Mouse (Mus musculus) midbrain, postnatal 0 days (tissue): ENCODE measurements at regions not wholly inside any gene's neighbourhood (a gene's known extent, or its start where the extent isn't known, plus 50 kb on each side); places are given as distances from the start of the nearest gene placed in this dataset.

Experiments used
- ATAC-seq: fragments of 200-750 bp; cut with Nextera tagmentation; 2 replicates; pipeline ENCODE4 v1.8.0; 2017; ENCODE audit warnings: moderate number of reproducible peaks, mild to moderate bottlenecking, moderate TSS enrichment, moderate library complexity; ENCODE audit not compliant: low FRiP score
- DNase-seq: peaks from one replicate; pipeline ENCODE4 v3.0.0-alpha.2; 2015; ENCODE audit warnings: low spot score
- H3K27ac ChIP-seq: fragments of 300-500 bp; sonication (generic); 2 replicates; pipeline ENCODE4 v1.5.1; 2014; ENCODE audit warnings: low read depth, mild to moderate bottlenecking, low read length, mixed read lengths
- H3K27me3 ChIP-seq: fragments of 300-500 bp; sonication (generic); 2 replicates; pipeline ENCODE4 v1.6.1; 2014; ENCODE audit warnings: low read length, control low read depth, mixed read lengths; ENCODE audit not compliant: insufficient read depth
- H3K36me3 ChIP-seq: fragments of 300-500 bp; sonication (generic); 2 replicates; pipeline ENCODE4 v1.6.1; 2014; ENCODE audit warnings: low read length, control low read depth, mixed read lengths; ENCODE audit not compliant: insufficient read depth
- H3K4me1 ChIP-seq: fragments of 300-500 bp; sonication (generic); 2 replicates; pipeline ENCODE4 v1.6.1; 2014; ENCODE audit warnings: mild to moderate bottlenecking, control low read depth, antibody characterized with exemption, low read length, mixed read lengths; ENCODE audit not compliant: insufficient read depth
- H3K4me2 ChIP-seq: fragments of 300-500 bp; sonication (generic); 2 replicates; pipeline ENCODE4 v1.6.1; 2014; ENCODE audit warnings: low read depth, mild to moderate bottlenecking, low read length, mixed read lengths; ENCODE audit not compliant: poor library complexity, severe bottlenecking
- H3K4me3 ChIP-seq: fragments of 300-500 bp; sonication (generic); 2 replicates; pipeline ENCODE4 v1.5.1; 2014; ENCODE audit warnings: low read depth, mild to moderate bottlenecking, low read length, moderate library complexity
- H3K9ac ChIP-seq: fragments of 300-500 bp; sonication (generic); replicated peaks from 2 replicates; pipeline ENCODE4 v1.6.1; 2014; ENCODE audit warnings: mild to moderate bottlenecking, low read length, moderate library complexity, mixed read lengths; ENCODE audit not compliant: poor library complexity, severe bottlenecking
- H3K9me3 ChIP-seq: fragments of 300-500 bp; sonication (generic); 2 replicates; pipeline ENCODE4 v1.6.1; 2016; ENCODE audit warnings: low read length, control low read depth
- CTCF ChIP-seq: IDR thresholded peaks from 2 replicates; pipeline ENCODE4 v1.5.1; 2016; ENCODE audit warnings: antibody characterized with exemption, mild to moderate bottlenecking
- WGBS: fragments of 180-500 bp; shearing (Covaris S2); extraction: QIAGEN DNeasy Blood & Tissue Kit; methylation state at CpG from one replicate; pipeline ENCODE4 v1.1.7; 2014; 5-methylcytosine and 5-hydroxymethylcytosine counted together

DNA sequence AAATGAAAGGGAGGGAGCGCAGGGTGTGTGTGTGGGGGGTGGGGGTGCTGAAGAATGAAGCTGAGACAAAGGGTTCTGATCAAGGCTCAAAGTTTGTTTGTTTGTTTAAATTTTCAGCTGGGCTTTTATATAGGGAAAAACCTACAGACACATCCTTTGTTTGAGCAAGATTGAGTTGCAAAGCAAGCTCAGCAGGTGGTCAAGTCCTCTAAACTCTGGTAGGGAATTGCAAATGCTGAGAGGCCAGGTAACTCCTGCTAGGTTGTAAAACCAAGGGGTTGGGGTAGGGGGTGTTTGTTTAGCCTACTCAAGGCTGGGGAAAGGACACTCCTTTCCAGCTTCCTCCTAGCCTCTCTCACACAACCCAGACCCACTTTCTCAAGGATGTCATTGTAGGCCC lies 909.6 kb downstream of the Stpg2 start:
- Histone ChIP-seq H3K27ac (no peak overlapping the region), H3K4me1 (no peaks in the 10 kb centered on the region), H3K9ac (no peak overlapping the region), H3K9me3 (no peaks in the 10 kb centered on the region), H3K27me3 (no peaks in the 10 kb centered on the region), H3K36me3 (no peaks in the 10 kb centered on the region), H3K4me2 (no peak overlapping the region), H3K4me3 (no peak overlapping the region)
- no peak for ATAC-seq
- WGBS = 57% methylated on average over 1 of the region's 1 CpGs
- DNase-seq = no peak
- TF ChIP-seq CTCF = no peak

DNA sequence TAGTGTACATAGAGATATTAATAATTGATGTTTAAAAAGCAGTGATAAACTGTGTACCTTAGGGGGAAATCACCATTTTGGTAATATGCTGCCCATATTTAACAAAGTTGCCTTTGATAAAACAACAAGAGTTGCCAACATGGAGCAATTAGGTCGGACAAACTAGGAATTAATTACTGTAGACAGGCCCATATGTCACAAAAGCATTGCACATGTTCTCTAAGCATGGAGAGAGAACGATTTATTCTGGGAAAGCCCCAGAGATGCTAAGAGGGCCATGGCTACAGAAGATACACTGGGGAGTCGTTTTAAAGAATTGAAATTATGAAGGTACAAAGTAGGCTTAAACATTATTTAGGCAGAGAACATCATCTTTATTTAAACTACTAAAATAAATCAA lies 921.8 kb downstream of the Stpg2 start:
- peak; percentile 37 for DNase-seq
- WGBS = 69% methylated on average over 3 of the region's 3 CpGs
- H3K9ac ChIP-seq = no peak overlapping the region
- H3K4me3 ChIP-seq = no peak overlapping the region
- H3K4me1 ChIP-seq = no peaks in the 10 kb centered on the region
- no peaks in the 10 kb centered on the region for H3K9me3 ChIP-seq
- no peak overlapping the region for H3K4me2 ChIP-seq
- H3K36me3 ChIP-seq = no peaks in the 10 kb centered on the region
- H3K27me3 ChIP-seq = no peaks in the 10 kb centered on the region
- no peak for TF ChIP-seq CTCF
- H3K27ac ChIP-seq = no peak overlapping the region
- no peak for ATAC-seq

DNA sequence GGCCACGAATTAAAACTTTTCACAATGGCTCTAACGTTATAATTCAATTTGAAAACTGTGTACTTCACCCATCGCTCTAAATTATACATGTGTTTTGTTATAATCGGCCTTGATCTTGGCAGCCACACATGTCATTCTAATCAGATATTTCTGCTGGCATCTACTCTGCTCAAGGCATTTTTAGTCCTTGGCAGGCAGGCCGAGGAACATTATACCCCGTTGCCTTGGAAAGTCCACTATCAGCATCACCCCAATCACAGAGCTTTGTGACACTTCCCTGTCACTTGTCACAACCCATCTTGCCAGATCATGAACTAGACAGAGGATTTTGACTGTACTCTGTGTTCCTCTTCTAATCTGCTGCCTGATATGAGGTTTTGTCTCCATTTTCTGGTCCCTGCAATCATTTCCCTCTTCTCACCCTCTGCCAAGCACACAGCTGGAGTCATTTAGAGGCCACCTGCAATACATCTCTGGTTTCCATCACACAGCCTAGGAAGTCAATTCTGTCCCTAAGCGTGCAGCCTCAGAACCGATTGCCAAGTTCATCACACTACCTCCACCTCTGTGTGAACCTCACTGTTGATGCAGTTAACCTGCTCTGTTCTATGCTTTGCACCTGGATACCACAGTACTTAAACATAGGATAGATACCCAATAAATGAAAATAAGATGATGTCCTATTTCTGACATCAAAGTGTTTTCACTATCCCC lies 923.7 kb downstream of the Stpg2 start:
- Histone ChIP-seq H3K27me3 (no peaks in the 10 kb centered on the region), H3K9me3 (no peaks in the 10 kb centered on the region), H3K36me3 (no peaks in the 10 kb centered on the region), H3K9ac (no peak overlapping the region), H3K4me2 (no peak overlapping the region), H3K4me3 (no peak overlapping the region), H3K4me1 (no peaks in the 10 kb centered on the region), H3K27ac (no peak overlapping the region)
- peak; percentile 44 for DNase-seq
- ATAC-seq = no peak
- no peak for TF ChIP-seq CTCF
- 71% methylated on average over 8 of the region's 8 CpGs for WGBS

DNA sequence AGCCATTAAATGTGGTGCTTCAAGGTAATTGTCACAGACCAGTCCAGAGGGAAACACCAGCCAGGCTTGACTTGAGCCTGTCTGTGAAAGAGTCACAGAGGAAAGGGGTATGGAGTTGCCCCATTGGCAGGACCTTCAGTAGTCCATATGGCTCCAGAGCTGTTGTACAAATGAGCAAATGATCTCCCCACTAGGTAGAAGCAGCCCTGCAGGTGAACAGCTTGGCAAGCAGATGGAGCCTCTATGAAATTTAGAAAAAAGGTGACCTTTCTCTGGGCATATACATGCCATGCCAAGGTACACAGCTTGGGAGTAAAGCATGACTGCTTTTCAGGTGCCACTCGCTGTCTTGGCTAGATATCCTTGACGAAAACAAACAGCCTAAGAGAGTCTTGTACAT lies 938.4 kb downstream of the Stpg2 start:
- no peak overlapping the region for H3K4me2 ChIP-seq
- H3K4me3 ChIP-seq = no peak overlapping the region
- WGBS = 97% methylated on average over 2 of the region's 2 CpGs
- no peaks in the 10 kb centered on the region for H3K36me3 ChIP-seq
- TF ChIP-seq CTCF = no peak
- no peak for ATAC-seq
- no peaks in the 10 kb centered on the region for H3K27me3 ChIP-seq
- H3K27ac ChIP-seq = no peak overlapping the region
- H3K9me3 ChIP-seq = no peaks in the 10 kb centered on the region
- H3K4me1 ChIP-seq = no peaks in the 10 kb centered on the region
- no peak overlapping the region for H3K9ac ChIP-seq
- DNase-seq = peak; percentile 75

DNA sequence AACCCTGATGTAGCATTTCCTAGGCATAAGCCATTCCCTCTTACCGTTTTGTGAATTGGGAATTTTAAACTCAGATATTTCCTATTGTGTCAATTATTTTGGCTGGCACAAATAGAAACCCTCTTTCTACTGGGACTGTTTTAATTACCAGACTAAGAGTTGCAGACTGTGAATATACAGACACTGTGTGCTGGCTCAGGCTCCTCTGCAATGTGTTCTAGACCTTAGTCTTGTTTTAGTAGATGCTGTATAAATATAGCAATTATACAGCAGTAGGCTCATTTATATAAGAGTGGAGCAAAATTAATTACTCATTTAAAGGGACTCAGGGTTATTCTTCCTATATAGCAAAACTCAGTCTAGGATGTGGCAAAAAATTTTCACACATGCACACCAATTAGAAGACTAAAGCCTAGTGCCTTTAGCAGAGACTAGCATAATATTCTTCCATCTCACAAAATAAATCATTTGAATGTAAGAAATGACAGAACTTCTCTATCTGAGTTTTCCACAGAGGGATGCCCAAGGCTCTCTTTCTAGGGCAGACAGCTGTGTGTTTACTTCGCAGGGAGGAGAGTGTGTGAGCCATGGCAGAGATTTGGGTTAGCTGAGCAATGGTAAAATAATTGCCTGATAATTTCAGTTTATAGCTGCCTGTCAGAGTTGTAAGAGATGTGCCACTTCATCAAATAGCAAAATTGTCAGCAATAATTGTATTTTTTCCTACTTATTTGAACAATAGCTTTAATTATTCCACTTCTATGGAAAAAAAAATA lies 941.9 kb downstream of the Stpg2 start:
- no peak overlapping the region for H3K9ac ChIP-seq
- H3K4me2 ChIP-seq = no peak overlapping the region
- no peaks in the 10 kb centered on the region for H3K27me3 ChIP-seq
- no peaks in the 10 kb centered on the region for H3K9me3 ChIP-seq
- H3K27ac ChIP-seq = no peak overlapping the region
- no peak overlapping the region for H3K4me3 ChIP-seq
- H3K36me3 ChIP-seq = no peaks in the 10 kb centered on the region
- ATAC-seq = no peak
- TF ChIP-seq CTCF = no peak
- DNase-seq = no peak
- WGBS = 79% methylated on average over 2 of the region's 2 CpGs
- H3K4me1 ChIP-seq = no peaks in the 10 kb centered on the region

DNA sequence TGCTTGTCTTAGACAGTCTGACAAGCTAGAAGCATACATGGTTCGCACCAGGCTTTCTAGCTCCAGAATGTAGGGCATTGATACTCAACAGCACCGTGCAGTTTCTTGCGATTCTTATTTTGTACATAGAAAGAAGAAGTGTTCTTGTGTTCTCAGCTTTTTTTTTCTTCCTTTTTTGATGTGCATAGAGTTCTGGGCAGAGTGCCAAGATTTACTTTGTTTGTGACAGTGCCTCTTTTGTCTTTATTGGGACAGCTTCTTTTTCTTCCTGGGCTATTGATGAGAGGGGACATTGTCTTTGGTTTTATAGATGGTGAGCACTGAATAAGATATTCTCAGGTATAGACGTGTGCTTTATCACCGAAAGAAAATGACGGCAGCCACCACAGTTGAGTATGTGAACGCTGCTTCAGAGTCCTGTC lies 945.0 kb downstream of the Stpg2 start:
- no peaks in the 10 kb centered on the region for H3K4me1 ChIP-seq
- no peaks in the 10 kb centered on the region for H3K36me3 ChIP-seq
- no peak for TF ChIP-seq CTCF
- no peaks in the 10 kb centered on the region for H3K9me3 ChIP-seq
- no peak overlapping the region for H3K9ac ChIP-seq
- 18% methylated on average over 7 of the region's 7 CpGs for WGBS
- H3K27me3 ChIP-seq = no peaks in the 10 kb centered on the region
- no peak overlapping the region for H3K4me3 ChIP-seq
- DNase-seq (peak; percentile 69), ATAC-seq (no peak)
- 0 out of 2 replicates have a peak overlapping the region, but pooled peaks have one; percentile 13 for H3K4me2 ChIP-seq
- H3K27ac ChIP-seq = no peak overlapping the region
